Mouse (Mus musculus) small intestine, adult 2 months (tissue): ENCODE measurements at regions not wholly inside any gene's neighbourhood (a gene's known extent, or its start where the extent isn't known, plus 50 kb on each side); places are given as distances from the start of the nearest gene placed in this dataset.

Experiments
- H3K27ac ChIP-seq: fragments of 200-500 bp; 2 replicates; pipeline ENCODE4 v1.5.1; 2012; ENCODE audit warnings: low read depth, low read length, control low read depth, inconsistent platforms; ENCODE audit not compliant: insufficient read depth
- H3K27me3 ChIP-seq: fragments of 200-500 bp; 2 replicates; pipeline ENCODE4 v1.6.1; 2012; ENCODE audit warnings: mild to moderate bottlenecking, moderate library complexity, low read length, inconsistent platforms; ENCODE audit not compliant: control insufficient read depth, insufficient read depth
- H3K36me3 ChIP-seq: fragments of 200-500 bp; 2 replicates; pipeline ENCODE4 v1.6.1; 2012; ENCODE audit warnings: mild to moderate bottlenecking, low read length, control low read depth, inconsistent platforms; ENCODE audit not compliant: control insufficient read depth, insufficient read depth
- H3K4me1 ChIP-seq: fragments of 200-500 bp; 2 replicates; pipeline ENCODE4 v1.6.1; 2012; ENCODE audit warnings: low read length, inconsistent platforms, mixed read lengths; ENCODE audit not compliant: control insufficient read depth, insufficient read depth, insufficient read length
- H3K4me3 ChIP-seq: fragments of 200-500 bp; 2 replicates; pipeline ENCODE4 v1.5.1; 2012; ENCODE audit warnings: low read depth, mild to moderate bottlenecking, control low read depth, inconsistent platforms, low read length, moderate library complexity
- CTCF ChIP-seq: fragments of 200-500 bp; IDR thresholded peaks from 2 replicates; pipeline ENCODE4 v1.5.1; 2012; ENCODE audit warnings: low read depth, mild to moderate bottlenecking, control low read depth, inconsistent platforms, low read length, moderate library complexity, mixed read lengths; ENCODE audit not compliant: insufficient replicate concordance, insufficient read length; ENCODE audit errors: extremely low read depth
- POLR2A ChIP-seq: fragments of 200-500 bp; IDR thresholded peaks from 2 replicates; pipeline ENCODE4 v1.6.1; 2012; ENCODE audit warnings: low read depth, mild to moderate bottlenecking, control low read depth, inconsistent platforms, low read length, moderate library complexity
- WGBS: fragments of 180-500 bp; shearing (Covaris S2); methylation state at CpG from one replicate; pipeline ENCODE4 v1.1.7; 2018; 5-methylcytosine and 5-hydroxymethylcytosine counted together

GRCm38 (mm10) chr15:33758771-33759170 is 598.9 kb downstream of the 9430069I07Rik start:
- Histone ChIP-seq H3K4me3 (no peak overlapping the region), H3K27ac (no peak overlapping the region), H3K36me3 (no peaks in the 10 kb centered on the region), H3K27me3 (no peaks in the 10 kb centered on the region), H3K4me1 (no peaks in the 10 kb centered on the region)
- TF ChIP-seq POLR2A (no peak), CTCF (no peak)
- 78% methylated on average over 1 of the region's 1 CpGs for WGBS
